Mouse (Mus musculus): ENCODE measurements around the gene Spop.

- TF ChIP-seq CTCF (IDR thresholded peaks at IDR 0.05; ENCODE audit: extremely low read depth, insufficient read depth, insufficient read length, insufficient replicate concordance) (peak; percentile 93), POLR2A (IDR thresholded peaks at IDR 0.05; ENCODE audit: low read depth, low read length) (no peak; the same call in 1 of the 2 replicates)
These were observed 29.4 kb upstream of the Spop start, which contains the start of gene Slc35b1 for GRCm38 (mm10) chr11:95384319-95384972.

All from spleen, adult 2 months (tissue).